Mouse (Mus musculus): ENCODE measurements around the gene Nmrk2. TPM values are rescaled to one million over a fixed set of nuclear protein-coding genes. Genes with fewer than 3 reads are reported as not detected.
A peak's percentile ranks its signal among the peaks of the same experiment; 100 is the strongest.
"Not testable (repeated sequence)": the region's sequence is repeated elsewhere in the genome, so short reads cannot be mapped to it uniquely, and the experiment has no call there.

Nmrk2 gene
- polyA plus RNA-seq, 1 experiment from 2014 or later, result not detected

- Histone ChIP-seq H3K27ac (ENCODE audit: low read depth, low read length) (no peak overlapping the region), H3K9ac (replicated peaks; ENCODE audit: low read depth, low read length) (no peak overlapping the region), H3K4me1 (ENCODE audit: control insufficient read depth, insufficient read depth, low read length) (no peaks in the 10 kb centered on the region), H3K4me3 (ENCODE audit: low read depth, low read length) (no peak overlapping the region), H3K4me2 (ENCODE audit: low read depth, low read length) (no peak overlapping the region), H3K36me3 (ENCODE audit: control insufficient read depth, insufficient read depth, low read length) (peaks cover 35% of the 10 kb centered on the region), H3K9me3 (ENCODE audit: control insufficient read depth, low read length) (no peaks in the 10 kb centered on the region), H3K27me3 (ENCODE audit: control insufficient read depth, insufficient read depth, low read length) (no peaks in the 10 kb centered on the region)
- ATAC-seq (ENCODE audit: low read depth), result no peak
- WGBS, result 85% methylated on average over 5 of the region's 5 CpGs
Observed at GRCm38 (mm10) chr10:81221402-81222015, 19.7 kb upstream of the Nmrk2 start.

DNA sequence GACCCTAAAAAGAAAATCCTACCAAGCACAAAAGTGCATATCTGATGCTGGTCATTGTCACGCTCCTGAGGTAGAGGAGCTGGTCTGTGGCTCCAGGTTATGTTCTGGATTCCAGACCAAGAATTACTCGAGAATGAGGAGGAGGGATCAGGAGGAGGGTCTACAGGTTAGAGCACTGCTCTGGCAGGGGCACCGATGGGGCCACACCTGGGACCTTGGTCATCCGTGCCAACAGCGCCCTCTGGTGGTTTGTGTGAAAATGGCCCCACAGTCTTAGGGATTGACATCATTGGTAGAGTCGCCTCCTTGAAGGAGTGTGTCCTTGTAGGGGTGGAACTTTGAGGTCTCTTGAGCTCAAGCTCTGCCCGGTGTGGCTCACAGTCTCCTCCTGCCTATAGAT lies 16.1 kb upstream of the Nmrk2 start:
- 37% methylated on average over 7 of the region's 7 CpGs for WGBS
- H3K4me2 ChIP-seq (ENCODE audit: low read depth, low read length), result no peak overlapping the region
- no peak overlapping the region for H3K4me3 ChIP-seq (ENCODE audit: low read depth, low read length)
- H3K4me1 ChIP-seq (ENCODE audit: control insufficient read depth, insufficient read depth, low read length), result no peaks in the 10 kb centered on the region
- H3K9me3 ChIP-seq (ENCODE audit: control insufficient read depth, low read length), result no peaks in the 10 kb centered on the region
- H3K27ac ChIP-seq (ENCODE audit: low read depth, low read length), result no peak overlapping the region
- H3K9ac ChIP-seq (replicated peaks; ENCODE audit: low read depth, low read length), result no peak overlapping the region
- no peaks in the 10 kb centered on the region for H3K27me3 ChIP-seq (ENCODE audit: control insufficient read depth, insufficient read depth, low read length)
- peaks cover 48% of the 10 kb centered on the region for H3K36me3 ChIP-seq (ENCODE audit: control insufficient read depth, insufficient read depth, low read length)
- peak; percentile 60; the same call in 1 of the 2 replicates for ATAC-seq (ENCODE audit: low read depth)

DNA sequence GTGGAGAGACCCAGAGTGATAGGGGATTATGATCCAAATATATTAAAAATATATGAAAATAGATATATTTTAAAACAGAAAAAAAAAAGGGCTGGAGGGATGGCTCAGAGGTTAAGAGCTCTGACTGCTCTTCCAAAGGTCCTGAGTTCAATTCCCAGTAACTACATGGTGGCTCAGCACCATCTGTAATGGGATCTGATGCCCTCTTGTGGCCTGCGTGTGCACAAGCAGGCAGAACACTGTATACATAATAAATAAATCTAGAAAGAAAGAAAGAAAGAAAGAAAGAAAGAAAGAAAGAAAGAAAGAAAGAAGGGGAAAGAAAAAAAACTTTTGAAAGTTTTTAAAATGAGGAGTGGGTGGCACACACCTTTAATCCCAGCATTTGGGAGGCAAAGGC lies 15.4 kb upstream of the Nmrk2 start:
- not testable (repeated sequence) for H3K4me1 ChIP-seq (ENCODE audit: control insufficient read depth, insufficient read depth, low read length); H3K27ac ChIP-seq (ENCODE audit: low read depth, low read length); H3K27me3 ChIP-seq (ENCODE audit: control insufficient read depth, insufficient read depth, low read length); H3K9me3 ChIP-seq (ENCODE audit: control insufficient read depth, low read length); ATAC-seq (ENCODE audit: low read depth); H3K4me2 ChIP-seq (ENCODE audit: low read depth, low read length); H3K9ac ChIP-seq (replicated peaks; ENCODE audit: low read depth, low read length); H3K4me3 ChIP-seq (ENCODE audit: low read depth, low read length)
- H3K36me3 ChIP-seq (ENCODE audit: control insufficient read depth, insufficient read depth, low read length), result peaks cover 55% of the 10 kb centered on the region
- 17% methylated on average over 1 of the region's 1 CpGs for WGBS

- no peak for ATAC-seq (ENCODE audit: low read depth)
- no peak overlapping the region for H3K9ac ChIP-seq (replicated peaks; ENCODE audit: low read depth, low read length)
- H3K4me1 ChIP-seq (ENCODE audit: control insufficient read depth, insufficient read depth, low read length), result no peaks in the 10 kb centered on the region
- H3K4me3 ChIP-seq (ENCODE audit: low read depth, low read length), result no peak overlapping the region
- H3K36me3 ChIP-seq (ENCODE audit: control insufficient read depth, insufficient read depth, low read length), result peaks cover 57% of the 10 kb centered on the region
- no peaks in the 10 kb centered on the region for H3K9me3 ChIP-seq (ENCODE audit: control insufficient read depth, low read length)
- no peak overlapping the region for H3K4me2 ChIP-seq (ENCODE audit: low read depth, low read length)
- 89% methylated on average over 6 of the region's 6 CpGs for WGBS
- H3K27me3 ChIP-seq (ENCODE audit: control insufficient read depth, insufficient read depth, low read length), result no peaks in the 10 kb centered on the region
- H3K27ac ChIP-seq (ENCODE audit: low read depth, low read length), result no peak overlapping the region
Observed at GRCm38 (mm10) chr10:81216810-81217209, 15.0 kb upstream of the Nmrk2 start.

- H3K36me3 ChIP-seq (ENCODE audit: control insufficient read depth, insufficient read depth, low read length), result peaks cover 55% of the 10 kb centered on the region
- no peak for ATAC-seq (ENCODE audit: low read depth)
- H3K9me3 ChIP-seq (ENCODE audit: control insufficient read depth, low read length), result no peaks in the 10 kb centered on the region
- 86% methylated on average over 6 of the region's 6 CpGs for WGBS
- H3K27me3 ChIP-seq (ENCODE audit: control insufficient read depth, insufficient read depth, low read length), result no peaks in the 10 kb centered on the region
- no peak overlapping the region for H3K9ac ChIP-seq (replicated peaks; ENCODE audit: low read depth, low read length)
- H3K4me3 ChIP-seq (ENCODE audit: low read depth, low read length), result no peak overlapping the region
- no peak overlapping the region for H3K4me2 ChIP-seq (ENCODE audit: low read depth, low read length)
- no peaks in the 10 kb centered on the region for H3K4me1 ChIP-seq (ENCODE audit: control insufficient read depth, insufficient read depth, low read length)
- no peak overlapping the region for H3K27ac ChIP-seq (ENCODE audit: low read depth, low read length)
Observed at GRCm38 (mm10) chr10:81216260-81216659, 14.4 kb upstream of the Nmrk2 start.

GRCm38 (mm10) chr10:81210154-81210553 lies 8.3 kb upstream of the Nmrk2 start:
- H3K4me3 ChIP-seq (ENCODE audit: low read depth, low read length), result no peak overlapping the region
- no peaks in the 10 kb centered on the region for H3K27me3 ChIP-seq (ENCODE audit: control insufficient read depth, insufficient read depth, low read length)
- no peak overlapping the region for H3K9ac ChIP-seq (replicated peaks; ENCODE audit: low read depth, low read length)
- H3K27ac ChIP-seq (ENCODE audit: low read depth, low read length), result no peak overlapping the region
- WGBS, result 95% methylated on average over 5 of the region's 5 CpGs
- H3K36me3 ChIP-seq (ENCODE audit: control insufficient read depth, insufficient read depth, low read length), result peaks cover 72% of the 10 kb centered on the region
- H3K4me1 ChIP-seq (ENCODE audit: control insufficient read depth, insufficient read depth, low read length), result no peaks in the 10 kb centered on the region
- no peaks in the 10 kb centered on the region for H3K9me3 ChIP-seq (ENCODE audit: control insufficient read depth, low read length)
- ATAC-seq (ENCODE audit: low read depth), result no peak
- no peak overlapping the region for H3K4me2 ChIP-seq (ENCODE audit: low read depth, low read length)

DNA sequence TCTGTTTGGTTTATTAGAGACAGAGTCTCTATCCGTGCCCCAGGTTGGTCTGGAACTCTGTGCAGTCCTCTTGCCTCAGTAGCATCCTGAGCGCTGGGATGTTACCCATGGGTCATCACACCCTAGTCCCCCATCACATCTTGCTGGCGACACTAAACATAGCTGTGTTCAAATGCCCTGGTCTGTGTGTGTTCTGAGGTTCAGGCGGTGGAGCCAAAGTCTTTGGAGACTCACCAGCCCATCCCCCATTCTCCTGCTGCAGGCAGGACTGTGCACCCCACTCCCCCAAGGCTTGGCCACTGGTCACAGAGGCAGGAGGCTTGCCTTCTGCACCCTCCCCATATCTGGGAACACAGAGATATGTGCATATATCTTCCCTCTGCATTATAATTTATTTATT lies 2.3 kb upstream of the Nmrk2 start:
- H3K27me3 ChIP-seq (ENCODE audit: control insufficient read depth, insufficient read depth, low read length), result no peaks in the 10 kb centered on the region
- H3K36me3 ChIP-seq (ENCODE audit: control insufficient read depth, insufficient read depth, low read length), result peaks cover 25% of the 10 kb centered on the region
- 72% methylated on average over 4 of the region's 4 CpGs for WGBS
- no peak overlapping the region for H3K4me2 ChIP-seq (ENCODE audit: low read depth, low read length)
- no peak overlapping the region for H3K4me3 ChIP-seq (ENCODE audit: low read depth, low read length)
- H3K9ac ChIP-seq (replicated peaks; ENCODE audit: low read depth, low read length), result 0 out of 2 replicates have a peak overlapping the region, but pooled peaks have one; percentile 1
- no peaks in the 10 kb centered on the region for H3K4me1 ChIP-seq (ENCODE audit: control insufficient read depth, insufficient read depth, low read length)
- no peak overlapping the region for H3K27ac ChIP-seq (ENCODE audit: low read depth, low read length)
- H3K9me3 ChIP-seq (ENCODE audit: control insufficient read depth, low read length), result no peaks in the 10 kb centered on the region
- 0 out of 2 replicates have a peak, but pooled peaks have one; percentile 9 for ATAC-seq (ENCODE audit: low read depth)

DNA sequence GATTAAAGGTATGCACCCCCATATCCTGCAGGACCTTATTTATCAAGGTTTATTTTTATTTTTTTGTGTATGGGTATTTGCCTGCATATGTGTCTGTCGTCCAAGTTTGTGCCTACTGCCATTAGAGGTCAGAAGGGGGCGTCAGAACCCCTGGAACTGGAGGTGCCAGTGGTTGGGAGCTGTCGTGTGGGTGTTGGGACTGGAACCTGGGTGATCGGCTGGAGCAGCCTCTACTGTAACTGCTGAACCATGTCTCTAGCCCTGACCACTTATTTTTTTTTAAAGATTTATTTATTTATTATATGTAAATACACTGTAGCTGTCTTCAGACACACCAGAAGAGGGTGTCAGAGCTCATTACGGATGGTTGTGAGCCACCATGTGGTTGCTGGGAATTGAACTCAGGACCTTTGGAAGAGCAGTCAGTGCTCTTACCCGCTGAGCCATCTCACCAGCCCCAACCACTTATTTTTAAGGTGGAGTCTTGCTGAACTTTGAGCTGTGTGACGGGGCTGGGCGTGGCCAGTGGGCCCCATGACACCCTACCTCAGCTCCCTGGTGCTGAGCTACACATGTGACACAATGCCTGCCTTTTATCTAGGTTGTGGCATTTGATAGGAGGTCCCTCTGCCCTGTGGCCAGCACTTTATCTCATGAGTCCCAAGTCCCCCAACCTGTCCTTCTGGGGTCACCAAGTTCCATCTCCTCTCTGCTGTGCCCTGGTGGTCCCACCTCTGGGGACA lies 1.3 kb upstream of the Nmrk2 start:
- WGBS, result 73% methylated on average over 8 of the region's 8 CpGs
- Histone ChIP-seq H3K9ac (replicated peaks; ENCODE audit: low read depth, low read length) (no peak overlapping the region), H3K36me3 (ENCODE audit: control insufficient read depth, insufficient read depth, low read length) (peaks cover 16% of the 10 kb centered on the region), H3K4me2 (ENCODE audit: low read depth, low read length) (no peak overlapping the region), H3K9me3 (ENCODE audit: control insufficient read depth, low read length) (no peaks in the 10 kb centered on the region), H3K4me1 (ENCODE audit: control insufficient read depth, insufficient read depth, low read length) (no peaks in the 10 kb centered on the region), H3K27me3 (ENCODE audit: control insufficient read depth, insufficient read depth, low read length) (no peaks in the 10 kb centered on the region), H3K4me3 (ENCODE audit: low read depth, low read length) (no peak overlapping the region), H3K27ac (ENCODE audit: low read depth, low read length) (no peak overlapping the region)
- no peak for ATAC-seq (ENCODE audit: low read depth)

- Histone ChIP-seq H3K9ac (replicated peaks; ENCODE audit: low read depth, low read length) (no peak overlapping the region), H3K4me2 (ENCODE audit: low read depth, low read length) (no peak overlapping the region), H3K4me1 (ENCODE audit: control insufficient read depth, insufficient read depth, low read length) (no peaks in the 10 kb centered on the region), H3K27me3 (ENCODE audit: control insufficient read depth, insufficient read depth, low read length) (no peaks in the 10 kb centered on the region), H3K27ac (ENCODE audit: low read depth, low read length) (no peak overlapping the region), H3K36me3 (ENCODE audit: control insufficient read depth, insufficient read depth, low read length) (peaks cover 2% of the 10 kb centered on the region; the same call in 1 of the 2 replicates), H3K9me3 (ENCODE audit: control insufficient read depth, low read length) (no peaks in the 10 kb centered on the region), H3K4me3 (ENCODE audit: low read depth, low read length) (no peak overlapping the region)
- 75% methylated on average over 20 of the region's 20 CpGs for WGBS
- no peak for ATAC-seq (ENCODE audit: low read depth)
Observed at GRCm38 (mm10) chr10:81200605-81201287, 1.1 kb downstream of the Nmrk2 start.
